Mouse (Mus musculus): ENCODE measurements around the gene Fto.

Gene Fto

DNA sequence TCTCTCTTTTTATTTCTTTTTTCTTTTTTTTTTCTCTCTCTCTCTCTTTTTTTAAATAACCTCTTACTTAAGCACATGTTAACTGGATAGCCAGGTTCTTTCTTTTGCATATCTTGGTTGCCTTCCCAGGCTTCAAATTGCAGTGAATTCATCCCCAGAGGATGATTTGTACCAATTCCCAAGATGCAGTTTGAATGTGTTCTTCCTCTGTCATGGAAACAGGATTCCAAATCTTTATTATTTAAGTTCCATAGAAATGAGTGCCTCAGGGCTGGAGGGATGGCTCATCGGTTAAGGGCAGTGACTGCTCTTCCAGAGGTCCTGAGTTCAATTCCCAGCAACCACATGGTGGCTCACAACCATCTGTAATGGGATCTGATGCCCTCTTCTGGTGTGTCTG, 236.8 kb downstream of the Fto start:
- no peak for ATAC-seq (ENCODE audit: insufficient number of reproducible peaks, low FRiP score, low TSS enrichment)

GRCm38 (mm10) chr8:91551166-91551765, 237.9 kb downstream of the Fto start:
- peak; percentile 41; the same call in 1 of the 2 replicates for ATAC-seq (ENCODE audit: insufficient number of reproducible peaks, low FRiP score, low TSS enrichment)

GRCm38 (mm10) chr8:91551775-91552538, 238.6 kb downstream of the Fto start:
- peak; percentile 89 for ATAC-seq (ENCODE audit: insufficient number of reproducible peaks, low FRiP score, low TSS enrichment)

DNA sequence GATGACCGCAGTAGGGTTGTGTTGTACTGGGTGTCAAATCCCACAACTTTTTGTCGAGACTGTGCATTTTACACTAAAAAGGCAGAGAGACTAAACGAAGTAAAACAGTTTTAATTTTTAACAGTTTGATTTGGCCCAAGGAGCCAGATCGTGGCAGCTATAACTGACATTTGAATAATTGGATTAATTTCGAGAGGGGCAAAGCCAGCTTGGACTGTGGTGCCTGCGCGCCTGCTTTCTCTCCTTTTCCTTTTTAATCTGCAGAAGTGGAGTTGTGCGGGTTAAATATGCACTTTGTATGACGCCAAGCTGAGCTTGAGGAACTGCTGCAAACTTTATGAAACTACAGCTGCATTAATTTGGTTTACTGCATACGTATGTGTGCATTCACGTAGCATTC, 239.3 kb downstream of the Fto start:
- no peak for ATAC-seq (ENCODE audit: insufficient number of reproducible peaks, low FRiP score, low TSS enrichment)

DNA sequence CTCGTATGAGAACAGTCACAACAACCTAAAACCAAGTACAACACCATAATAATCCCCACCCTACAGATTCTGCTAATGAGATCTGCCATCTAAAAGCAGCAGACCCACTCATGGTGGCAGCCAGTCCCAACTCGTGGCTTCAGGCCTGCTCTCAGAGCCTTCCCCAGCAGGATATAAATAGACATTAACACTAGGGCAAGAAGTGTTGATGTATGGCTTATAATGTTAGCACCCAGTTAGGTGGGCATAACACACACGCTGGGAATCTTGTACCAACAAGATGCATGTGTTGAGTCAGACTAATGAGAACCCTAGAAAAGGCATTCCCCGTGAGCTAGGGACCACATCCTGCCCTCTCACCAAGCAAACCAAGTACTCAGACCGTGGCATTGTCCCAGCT, 240.1 kb downstream of the Fto start:
- ATAC-seq (ENCODE audit: insufficient number of reproducible peaks, low FRiP score, low TSS enrichment): no peak

- no peak for ATAC-seq (ENCODE audit: insufficient number of reproducible peaks, low FRiP score, low TSS enrichment)
Measured at GRCm38 (mm10) chr8:91557041-91557587, 243.8 kb downstream of the Fto start.

GRCm38 (mm10) chr8:91558408-91558807, 245.1 kb downstream of the Fto start:
- peak; percentile 49 for ATAC-seq (ENCODE audit: insufficient number of reproducible peaks, low FRiP score, low TSS enrichment)

DNA sequence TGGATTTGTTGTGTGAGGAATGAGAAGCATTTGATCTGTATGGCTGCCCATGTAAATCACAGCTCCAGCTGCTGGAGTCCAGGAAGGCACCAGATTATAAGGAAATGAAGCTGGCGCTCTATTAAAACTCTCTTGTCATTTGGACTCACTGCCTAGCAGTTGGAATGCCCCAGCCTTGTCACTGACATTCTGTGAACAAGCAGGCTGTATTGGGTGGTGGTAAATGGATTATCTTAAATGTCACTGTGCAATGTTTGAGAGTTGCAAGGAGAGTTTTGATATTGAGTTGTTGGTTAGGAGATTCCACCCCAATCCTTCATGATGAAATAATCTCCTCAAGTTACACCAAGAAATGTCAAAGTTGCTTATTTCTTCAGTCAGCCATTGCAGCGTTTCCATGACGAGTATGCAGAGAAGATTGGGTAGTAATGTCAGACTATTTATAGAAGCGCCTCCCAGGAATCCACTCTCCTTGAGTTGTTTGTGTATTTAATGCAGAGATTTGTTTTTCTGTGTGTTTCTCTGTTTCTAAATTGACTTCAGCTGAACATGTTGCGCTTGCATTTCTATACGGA, 246.8 kb downstream of the Fto start:
- ATAC-seq (ENCODE audit: insufficient number of reproducible peaks, low FRiP score, low TSS enrichment): no peak

- no peak for ATAC-seq (ENCODE audit: insufficient number of reproducible peaks, low FRiP score, low TSS enrichment)
Measured at GRCm38 (mm10) chr8:91561241-91561640, 247.9 kb downstream of the Fto start.

DNA sequence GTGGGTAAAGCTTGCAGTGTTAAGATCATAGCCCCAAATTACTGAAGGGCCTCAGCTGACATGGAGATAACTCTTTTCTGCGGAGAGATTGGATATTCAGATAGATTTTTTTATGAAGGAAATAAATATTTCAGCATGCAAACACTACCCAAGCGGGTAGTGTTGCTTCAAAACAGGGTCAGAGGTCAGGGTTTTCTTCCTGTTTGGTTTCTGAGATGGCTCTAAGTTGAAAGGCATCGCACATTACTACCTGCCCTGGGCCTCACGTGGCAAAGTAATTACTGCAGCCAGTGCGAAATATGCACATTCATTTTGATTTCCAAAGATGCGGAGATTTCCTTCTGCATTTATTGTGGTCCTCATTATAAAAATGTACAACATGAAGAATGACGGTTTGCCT, 249.3 kb downstream of the Fto start:
- no peak for ATAC-seq (ENCODE audit: insufficient number of reproducible peaks, low FRiP score, low TSS enrichment)

GRCm38 (mm10) chr8:91563326-91563725, 250.0 kb downstream of the Fto start:
- ATAC-seq (ENCODE audit: insufficient number of reproducible peaks, low FRiP score, low TSS enrichment): no peak

GRCm38 (mm10) chr8:91565869-91566502, 252.7 kb downstream of the Fto start:
- ATAC-seq (ENCODE audit: insufficient number of reproducible peaks, low FRiP score, low TSS enrichment): no peak

GRCm38 (mm10) chr8:91566503-91566869, 253.2 kb downstream of the Fto start:
- ATAC-seq (ENCODE audit: insufficient number of reproducible peaks, low FRiP score, low TSS enrichment): no peak

GRCm38 (mm10) chr8:91569874-91570273, 256.5 kb downstream of the Fto start:
- no peak for ATAC-seq (ENCODE audit: insufficient number of reproducible peaks, low FRiP score, low TSS enrichment)

- ATAC-seq (ENCODE audit: insufficient number of reproducible peaks, low FRiP score, low TSS enrichment): no peak
Measured at GRCm38 (mm10) chr8:91570809-91571208, 257.5 kb downstream of the Fto start.

DNA sequence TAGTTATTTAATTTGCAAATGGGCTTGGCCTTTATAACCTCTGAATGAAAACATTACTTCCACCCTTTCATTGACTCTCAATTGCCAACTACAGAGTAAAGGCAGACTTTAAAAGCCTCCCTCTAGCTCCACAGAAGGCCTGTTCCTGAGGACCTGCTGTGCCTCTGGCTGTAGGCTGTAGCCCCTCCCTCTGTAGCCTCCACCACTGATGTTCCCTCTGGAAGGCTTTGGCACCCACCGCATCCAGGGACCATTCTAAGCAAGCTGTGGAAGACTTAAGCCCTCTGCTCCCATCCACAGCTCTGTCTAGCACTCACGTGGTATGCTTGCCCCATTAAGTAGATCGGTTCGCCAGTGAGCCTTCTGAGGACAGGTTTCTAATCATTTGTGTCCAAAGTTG, 258.7 kb downstream of the Fto start:
- no peak; the same call in 1 of the 2 replicates for ATAC-seq (ENCODE audit: insufficient number of reproducible peaks, low FRiP score, low TSS enrichment)

DNA sequence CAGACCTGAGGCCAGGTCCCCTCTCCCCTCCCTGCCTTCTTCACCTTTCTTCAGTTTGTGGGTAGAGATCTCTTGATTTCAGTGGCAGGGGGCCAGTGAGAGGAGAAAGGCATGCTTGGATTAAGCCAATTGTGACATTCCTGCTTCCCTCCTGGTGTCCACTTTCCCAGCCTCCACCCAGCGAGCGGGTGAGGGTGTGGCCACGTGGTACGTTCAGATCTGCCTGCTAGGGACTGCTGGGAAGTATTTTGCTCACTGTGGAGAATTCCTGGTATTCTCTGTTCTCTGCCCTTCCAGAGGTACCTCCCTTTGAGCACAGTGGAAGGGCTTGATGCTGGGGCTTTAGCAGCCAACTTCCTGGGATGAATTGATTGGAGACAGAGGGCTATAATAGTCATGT, 259.3 kb downstream of the Fto start:
- ATAC-seq (ENCODE audit: insufficient number of reproducible peaks, low FRiP score, low TSS enrichment): no peak

GRCm38 (mm10) chr8:91575576-91575975, 262.3 kb downstream of the Fto start:
- ATAC-seq (ENCODE audit: insufficient number of reproducible peaks, low FRiP score, low TSS enrichment): no peak

- no peak for ATAC-seq (ENCODE audit: insufficient number of reproducible peaks, low FRiP score, low TSS enrichment)
Measured at GRCm38 (mm10) chr8:91576086-91576917, 263.0 kb downstream of the Fto start.

DNA sequence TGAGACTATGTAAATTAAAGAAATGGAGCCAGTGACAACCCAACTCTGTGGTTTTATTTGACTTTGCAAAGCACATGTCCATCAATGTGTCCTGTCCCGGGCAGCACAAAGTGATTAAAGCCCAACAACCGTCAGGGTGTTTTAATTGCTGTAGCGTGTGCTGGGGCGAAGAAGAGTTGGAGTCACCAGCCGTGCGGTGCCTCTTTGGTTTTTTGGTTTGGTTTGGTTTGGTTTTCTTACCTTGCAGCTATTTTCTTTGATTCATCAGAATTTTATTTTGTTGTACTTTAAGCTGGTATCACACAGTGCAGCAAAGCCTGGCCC, 263.6 kb downstream of the Fto start:
- ATAC-seq (ENCODE audit: insufficient number of reproducible peaks, low FRiP score, low TSS enrichment): no peak
